Mouse (Mus musculus): ENCODE measurements at regions not wholly inside any gene's neighbourhood (a gene's known extent, or its start where the extent isn't known, plus 50 kb on each side); places are given as distances from the start of the nearest gene placed in this dataset.

DNA sequence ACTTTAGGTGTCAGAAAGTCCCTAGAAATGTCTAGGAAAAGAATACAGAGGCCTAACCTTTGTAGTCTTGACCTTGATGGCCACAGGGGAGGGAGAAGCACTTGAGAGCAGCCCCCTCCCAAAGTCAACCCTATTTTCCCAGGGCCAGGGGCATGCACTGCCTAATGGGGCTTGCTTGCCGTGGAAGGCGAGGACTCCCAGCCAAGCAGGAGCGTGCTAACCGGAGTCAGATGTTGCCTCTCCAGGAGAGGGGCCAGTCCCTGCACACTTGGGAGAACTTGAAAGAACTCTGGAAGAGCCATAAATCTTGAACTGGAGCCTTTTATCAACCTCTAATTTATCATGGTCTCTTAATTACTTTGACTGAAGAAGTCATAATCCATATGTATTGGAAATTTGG lies 712.7 kb downstream of the Vrk1 start:
- Histone ChIP-seq H3K4me2 (ENCODE audit: low read length) (no peak overlapping the region), H3K4me3 (ENCODE audit: control insufficient read depth in 1 of 2, insufficient read depth in 1 of 2, low read depth in 1 of 2, low read length in 2 of 2) (no peak overlapping the region), H3K27me3 (ENCODE audit: control insufficient read depth, insufficient read depth, low read length) (no peaks in the 10 kb centered on the region), H3K9ac (ENCODE audit: low read length) (no peak overlapping the region), H3K4me1 (ENCODE audit: control insufficient read depth in 2 of 2, insufficient read depth in 2 of 2, low read length in 2 of 2) (no peaks in the 10 kb centered on the region), H3K27ac (replicated peaks in 1 of 2; ENCODE audit: control insufficient read depth in 1 of 2, insufficient read depth in 1 of 2, low read depth in 2 of 2, low read length in 2 of 2) (no peak overlapping the region), H3K36me3 (ENCODE audit: control insufficient read depth, insufficient read depth, low read length) (no peaks in the 10 kb centered on the region), H3K9me3 (ENCODE audit: control insufficient read depth, low read length) (no peaks in the 10 kb centered on the region)
- ATAC-seq (ENCODE audit: insufficient number of reproducible peaks, insufficient read depth, low FRiP score, low read depth) = no peak
- 89% methylated on average over 4 of the region's 4 CpGs for WGBS

DNA sequence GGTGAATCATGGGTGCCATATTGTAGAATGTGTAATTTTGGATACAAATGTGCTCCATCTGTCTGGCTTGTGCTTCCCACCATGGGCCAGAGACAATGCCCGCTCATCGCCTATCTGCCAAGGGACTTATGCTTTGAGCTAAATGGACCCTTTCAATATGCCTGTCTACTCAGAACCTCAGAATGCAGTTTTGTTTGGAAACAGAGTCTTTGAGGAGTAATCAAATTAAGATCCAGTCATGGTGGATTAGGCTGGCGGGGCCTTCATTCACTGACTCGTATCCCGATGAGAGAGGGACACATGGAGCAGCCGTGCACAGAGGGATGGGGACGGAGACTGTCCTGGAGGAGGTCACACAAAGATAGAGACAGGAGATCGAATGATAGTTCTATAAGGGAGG lies 716.9 kb downstream of the Vrk1 start:
- Histone ChIP-seq H3K4me1 (ENCODE audit: control insufficient read depth in 2 of 2, insufficient read depth in 2 of 2, low read length in 2 of 2) (no peaks in the 10 kb centered on the region), H3K9me3 (ENCODE audit: control insufficient read depth, low read length) (no peaks in the 10 kb centered on the region), H3K27ac (replicated peaks in 1 of 2; ENCODE audit: control insufficient read depth in 1 of 2, insufficient read depth in 1 of 2, low read depth in 2 of 2, low read length in 2 of 2) (no peak overlapping the region), H3K9ac (ENCODE audit: low read length) (no peak overlapping the region), H3K4me3 (ENCODE audit: control insufficient read depth in 1 of 2, insufficient read depth in 1 of 2, low read depth in 1 of 2, low read length in 2 of 2) (no peak overlapping the region), H3K36me3 (ENCODE audit: control insufficient read depth, insufficient read depth, low read length) (no peaks in the 10 kb centered on the region), H3K4me2 (ENCODE audit: low read length) (no peak overlapping the region), H3K27me3 (ENCODE audit: control insufficient read depth, insufficient read depth, low read length) (no peaks in the 10 kb centered on the region)
- WGBS = 87% methylated on average over 8 of the region's 8 CpGs
- ATAC-seq (ENCODE audit: insufficient number of reproducible peaks, insufficient read depth, low FRiP score, low read depth) = no peak

- 82% methylated on average over 3 of the region's 3 CpGs for WGBS
- no peaks in the 10 kb centered on the region for H3K27me3 ChIP-seq (ENCODE audit: control insufficient read depth, insufficient read depth, low read length)
- ATAC-seq (ENCODE audit: insufficient number of reproducible peaks, insufficient read depth, low FRiP score, low read depth) = no peak
These were observed 717.5 kb downstream of the Vrk1 start for GRCm38 (mm10) chr12:106727486-106727885.

GRCm38 (mm10) chr12:106729686-106730085 lies 719.7 kb downstream of the Vrk1 start:
- no peak for ATAC-seq (ENCODE audit: insufficient number of reproducible peaks, insufficient read depth, low FRiP score, low read depth)
- H3K4me2 ChIP-seq (ENCODE audit: low read length) = no peak overlapping the region
- H3K36me3 ChIP-seq (ENCODE audit: control insufficient read depth, insufficient read depth, low read length) = no peaks in the 10 kb centered on the region
- no peaks in the 10 kb centered on the region for H3K9me3 ChIP-seq (ENCODE audit: control insufficient read depth, low read length)
- H3K4me3 ChIP-seq (ENCODE audit: control insufficient read depth in 1 of 2, insufficient read depth in 1 of 2, low read depth in 1 of 2, low read length in 2 of 2) = no peak overlapping the region
- no peak overlapping the region for H3K9ac ChIP-seq (ENCODE audit: low read length)
- H3K27me3 ChIP-seq (ENCODE audit: control insufficient read depth, insufficient read depth, low read length) = no peaks in the 10 kb centered on the region
- WGBS = 81% methylated on average over 5 of the region's 5 CpGs
- H3K27ac ChIP-seq (replicated peaks in 1 of 2; ENCODE audit: control insufficient read depth in 1 of 2, insufficient read depth in 1 of 2, low read depth in 2 of 2, low read length in 2 of 2) = no peak overlapping the region
- no peaks in the 10 kb centered on the region for H3K4me1 ChIP-seq (ENCODE audit: control insufficient read depth in 2 of 2, insufficient read depth in 2 of 2, low read length in 2 of 2)

More at GRCm38 (mm10) chr12:106727486-106727885, 717.5 kb downstream of the Vrk1 start:
- Histone ChIP-seq H3K27ac (replicated peaks in 1 of 2; ENCODE audit: control insufficient read depth in 1 of 2, insufficient read depth in 1 of 2, low read depth in 2 of 2, low read length in 2 of 2) (no peak overlapping the region), H3K9ac (ENCODE audit: low read length) (no peak overlapping the region), H3K4me2 (ENCODE audit: low read length) (no peak overlapping the region), H3K9me3 (ENCODE audit: control insufficient read depth, low read length) (no peaks in the 10 kb centered on the region), H3K4me1 (ENCODE audit: control insufficient read depth in 2 of 2, insufficient read depth in 2 of 2, low read length in 2 of 2) (no peaks in the 10 kb centered on the region), H3K4me3 (ENCODE audit: control insufficient read depth in 1 of 2, insufficient read depth in 1 of 2, low read depth in 1 of 2, low read length in 2 of 2) (no peak overlapping the region), H3K36me3 (ENCODE audit: control insufficient read depth, insufficient read depth, low read length) (no peaks in the 10 kb centered on the region)

GRCm38 (mm10) chr12:106732108-106732857 lies 722.3 kb downstream of the Vrk1 start:
- no peak overlapping the region for H3K4me2 ChIP-seq (ENCODE audit: low read length)
- ATAC-seq (ENCODE audit: insufficient number of reproducible peaks, insufficient read depth, low FRiP score, low read depth) = no peak
- H3K4me1 ChIP-seq (ENCODE audit: control insufficient read depth in 2 of 2, insufficient read depth in 2 of 2, low read length in 2 of 2) = no peaks in the 10 kb centered on the region
- H3K9ac ChIP-seq (ENCODE audit: low read length) = no peak overlapping the region
- 57% methylated on average over 16 of the region's 16 CpGs for WGBS
- H3K9me3 ChIP-seq (ENCODE audit: control insufficient read depth, low read length) = no peaks in the 10 kb centered on the region
- H3K4me3 ChIP-seq (ENCODE audit: control insufficient read depth in 1 of 2, insufficient read depth in 1 of 2, low read depth in 1 of 2, low read length in 2 of 2) = no peak overlapping the region
- H3K27me3 ChIP-seq (ENCODE audit: control insufficient read depth, insufficient read depth, low read length) = no peaks in the 10 kb centered on the region
- no peaks in the 10 kb centered on the region for H3K36me3 ChIP-seq (ENCODE audit: control insufficient read depth, insufficient read depth, low read length)
- no peak overlapping the region for H3K27ac ChIP-seq (replicated peaks in 1 of 2; ENCODE audit: control insufficient read depth in 1 of 2, insufficient read depth in 1 of 2, low read depth in 2 of 2, low read length in 2 of 2)

DNA sequence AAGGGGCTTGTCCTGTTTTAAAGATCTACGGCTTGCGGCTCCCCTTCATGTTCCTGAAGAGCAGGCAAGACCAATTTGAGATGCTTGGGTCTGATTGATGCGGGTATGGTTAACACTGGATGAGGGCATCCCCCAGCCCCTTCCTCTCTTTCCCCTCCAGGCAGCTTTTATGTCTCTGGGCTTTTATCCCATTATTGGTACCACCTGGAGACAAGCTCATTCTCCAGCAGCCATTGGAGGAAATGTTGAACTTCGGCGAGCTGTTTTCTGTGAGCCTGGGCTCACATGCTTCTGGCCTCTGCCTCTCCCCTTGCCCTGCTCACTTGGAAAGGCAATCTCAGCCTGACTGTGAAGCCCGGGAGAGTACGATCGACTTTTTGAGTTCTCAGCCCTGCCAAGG lies 738.7 kb downstream of the Vrk1 start:
- no peaks in the 10 kb centered on the region for H3K4me1 ChIP-seq (ENCODE audit: control insufficient read depth in 2 of 2, insufficient read depth in 2 of 2, low read length in 2 of 2)
- WGBS = 80% methylated on average over 8 of the region's 8 CpGs

GRCm38 (mm10) chr12:106763552-106763951 lies 724.9 kb upstream of the 3110018I06Rik start:
- no peak overlapping the region for H3K27ac ChIP-seq (replicated peaks in 1 of 2; ENCODE audit: control insufficient read depth in 1 of 2, insufficient read depth in 1 of 2, low read depth in 2 of 2, low read length in 2 of 2)
- no peak overlapping the region for H3K9ac ChIP-seq (ENCODE audit: low read length)
- WGBS = 79% methylated on average over 7 of the region's 7 CpGs
- no peak overlapping the region for H3K4me2 ChIP-seq (ENCODE audit: low read length)
- no peaks in the 10 kb centered on the region for H3K36me3 ChIP-seq (ENCODE audit: control insufficient read depth, insufficient read depth, low read length)
- H3K9me3 ChIP-seq (ENCODE audit: control insufficient read depth, low read length) = no peaks in the 10 kb centered on the region
- H3K27me3 ChIP-seq (ENCODE audit: control insufficient read depth, insufficient read depth, low read length) = no peaks in the 10 kb centered on the region
- no peaks in the 10 kb centered on the region for H3K4me1 ChIP-seq (ENCODE audit: control insufficient read depth in 2 of 2, insufficient read depth in 2 of 2, low read length in 2 of 2)
- ATAC-seq (ENCODE audit: insufficient number of reproducible peaks, insufficient read depth, low FRiP score, low read depth) = no peak
- H3K4me3 ChIP-seq (ENCODE audit: control insufficient read depth in 1 of 2, insufficient read depth in 1 of 2, low read depth in 1 of 2, low read length in 2 of 2) = no peak overlapping the region

More for the DNA sequence above, 738.7 kb downstream of the Vrk1 start:
- no peaks in the 10 kb centered on the region for H3K27me3 ChIP-seq (ENCODE audit: control insufficient read depth, insufficient read depth, low read length)
- H3K9me3 ChIP-seq (ENCODE audit: control insufficient read depth, low read length) = 0 out of 2 replicates have a peak, but pooled peaks cover 3% of the 10 kb centered on the region
- H3K36me3 ChIP-seq (ENCODE audit: control insufficient read depth, insufficient read depth, low read length) = no peaks in the 10 kb centered on the region
- no peak overlapping the region for H3K9ac ChIP-seq (ENCODE audit: low read length)
- H3K4me2 ChIP-seq (ENCODE audit: low read length) = no peak overlapping the region
- no peak for ATAC-seq (ENCODE audit: insufficient number of reproducible peaks, insufficient read depth, low FRiP score, low read depth)
- H3K27ac ChIP-seq (replicated peaks in 1 of 2; ENCODE audit: control insufficient read depth in 1 of 2, insufficient read depth in 1 of 2, low read depth in 2 of 2, low read length in 2 of 2) = no peak overlapping the region
- no peak overlapping the region for H3K4me3 ChIP-seq (ENCODE audit: control insufficient read depth in 1 of 2, insufficient read depth in 1 of 2, low read depth in 1 of 2, low read length in 2 of 2)

- no peaks in the 10 kb centered on the region for H3K9me3 ChIP-seq (ENCODE audit: control insufficient read depth, low read length)
These were observed 723.9 kb upstream of the 3110018I06Rik start for GRCm38 (mm10) chr12:106764516-106764915.

More at GRCm38 (mm10) chr12:106764516-106764915, 723.9 kb upstream of the 3110018I06Rik start:
- 74% methylated on average over 7 of the region's 7 CpGs for WGBS
- Histone ChIP-seq H3K4me1 (ENCODE audit: control insufficient read depth in 2 of 2, insufficient read depth in 2 of 2, low read length in 2 of 2) (no peaks in the 10 kb centered on the region), H3K4me2 (ENCODE audit: low read length) (no peak overlapping the region), H3K36me3 (ENCODE audit: control insufficient read depth, insufficient read depth, low read length) (no peaks in the 10 kb centered on the region), H3K27ac (replicated peaks in 1 of 2; ENCODE audit: control insufficient read depth in 1 of 2, insufficient read depth in 1 of 2, low read depth in 2 of 2, low read length in 2 of 2) (no peak overlapping the region), H3K4me3 (ENCODE audit: control insufficient read depth in 1 of 2, insufficient read depth in 1 of 2, low read depth in 1 of 2, low read length in 2 of 2) (no peak overlapping the region), H3K27me3 (ENCODE audit: control insufficient read depth, insufficient read depth, low read length) (no peaks in the 10 kb centered on the region), H3K9ac (ENCODE audit: low read length) (no peak overlapping the region)
- no peak for ATAC-seq (ENCODE audit: insufficient number of reproducible peaks, insufficient read depth, low FRiP score, low read depth)
